Mouse (Mus musculus): ENCODE data around the gene Srpk1.

GRCm38 (mm10) chr17:28581056-28581455 is 41.5 kb downstream of the Srpk1 start:
- TF ChIP-seq CTCF (IDR thresholded peaks at IDR 0.05; ENCODE audit: control insufficient read depth, insufficient read depth, insufficient read length), result no peak
- TF ChIP-seq USF1 (IDR thresholded peaks at IDR 0.05; ENCODE audit: low read depth), result no peak
- TF ChIP-seq CEBPB (IDR thresholded peaks at IDR 0.05; ENCODE audit: low read depth), result no peak
- TF ChIP-seq MYOD1 (IDR thresholded peaks at IDR 0.05; ENCODE audit: control insufficient read depth, insufficient read length, low read depth), result no peak
- no peak for TF ChIP-seq MYOG (IDR thresholded peaks at IDR 0.05; ENCODE audit: control insufficient read depth, extremely low read depth, insufficient read length)
- TF ChIP-seq MAX (IDR thresholded peaks at IDR 0.05), result no peak
- no peak for TF ChIP-seq FOSL1 (IDR thresholded peaks at IDR 0.05; ENCODE audit: insufficient read depth, low read length, poor library complexity, severe bottlenecking)

Measured in C2C12 (cell line).